Mouse (Mus musculus): ENCODE results near the gene Trp53. TPM values are rescaled to one million over a fixed set of nuclear protein-coding genes. Genes with fewer than 3 reads are reported as not detected.

Trp53 gene
- total and polyA plus RNA-seq, 3 experiments, result 24.9 to 372 (median 107) TPM

DNA sequence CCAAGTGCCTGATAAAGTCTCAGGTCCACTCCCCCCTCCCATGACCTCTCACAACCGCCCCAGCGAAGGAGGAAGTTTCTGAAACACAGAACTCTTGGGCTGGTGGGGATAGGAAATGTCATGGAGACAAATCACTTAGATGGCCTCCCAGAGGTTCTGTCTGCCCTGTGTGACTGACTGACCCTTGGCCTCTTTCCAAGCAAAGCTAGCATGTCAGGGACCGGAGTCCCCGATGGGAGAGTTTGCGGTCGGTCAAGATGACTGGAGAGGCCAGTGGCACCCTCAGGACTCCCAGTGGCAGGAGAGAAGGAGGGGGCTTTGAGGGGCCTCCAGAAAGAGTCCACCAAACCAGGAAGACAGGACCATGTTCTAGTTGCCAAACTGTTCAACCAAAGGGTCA, 21.4 kb upstream of the Trp53 start:
- Histone ChIP-seq H3K9ac (ENCODE audit: insufficient read depth, low read depth) (no peak overlapping the region), H3K36me3 (replicated peaks in 1 of 2; ENCODE audit: control insufficient read depth in 1 of 2, insufficient read depth in 1 of 2, low read length in 1 of 2) (peaks cover 34 to 88% of the 10 kb centered on the region in 2 experiments), H3K27me3 (replicated peaks) (no peaks in the 10 kb centered on the region), H3K4me1 (ENCODE audit: control insufficient read depth in 1 of 2, insufficient read depth in 2 of 2) (no peaks in the 10 kb centered on the region), H3K4me3 (replicated peaks in 1 of 3; ENCODE audit: low read depth in 2 of 3, low read length in 2 of 3, poor library complexity in 1 of 3) (no peak overlapping the region), H3K9me3 (replicated peaks; ENCODE audit: low read length) (no peaks in the 10 kb centered on the region), H3K27ac (ENCODE audit: insufficient read depth, low read depth) (no peak overlapping the region), H3K4me2 (ENCODE audit: insufficient read depth, low read depth, poor library complexity, severe bottlenecking) (no peak overlapping the region), H3K79me2 (replicated peaks; ENCODE audit: control insufficient read depth, extremely low read depth, insufficient read depth, poor library complexity, severe bottlenecking) (no peaks in the 10 kb centered on the region)
- DNase-seq (ENCODE audit: extremely low read depth), result no peak
- dilution Hi-C loops (cut with MboI; ENCODE audit: extremely low pct_ligation_motif_present, extremely low pct_unique_long_range_greater_than_20kb, low sequenced_read_pairs) (no loop called here), in situ Hi-C loops (cut with MboI; ENCODE audit: low pct_ligation_motif_present, low pct_unique_long_range_greater_than_20kb, low sequenced_read_pairs) (no loop called here)
- no peak for TF ChIP-seq SMC3 (IDR thresholded peaks at IDR 0.05; ENCODE audit: low read depth, low read length)
- TF ChIP-seq TCF12 (IDR thresholded peaks at IDR 0.05; ENCODE audit: low read depth, low read length), result no peak
- no peak for TF ChIP-seq ZMIZ1 (IDR thresholded peaks at IDR 0.05; ENCODE audit: low read depth, low read length)
- TF ChIP-seq E2F4 (IDR thresholded peaks at IDR 0.05; ENCODE audit: insufficient replicate concordance, low read depth, low read length), result no peak
- TF ChIP-seq KAT2A (IDR thresholded peaks at IDR 0.05; ENCODE audit: insufficient replicate concordance, low read length), result no peak
- TF ChIP-seq SIN3A (IDR thresholded peaks at IDR 0.05; ENCODE audit: low read length), result no peak
- TF ChIP-seq NELFE (IDR thresholded peaks at IDR 0.05; ENCODE audit: low read depth, low read length), result no peak
- TF ChIP-seq ZC3H11A (IDR thresholded peaks at IDR 0.05; ENCODE audit: low read depth, low read length), result no peak
- no peak for TF ChIP-seq MAX (IDR thresholded peaks at IDR 0.05; ENCODE audit: low read length)
- no peak for TF ChIP-seq JUND (conservative IDR thresholded peaks at IDR 0.05; ENCODE audit: low read depth, low read length)
- TF ChIP-seq MAZ (IDR thresholded peaks at IDR 0.05; ENCODE audit: low read depth, low read length), result no peak
- TF ChIP-seq NRF1 (IDR thresholded peaks at IDR 0.05; ENCODE audit: low read depth, low read length), result no peak
- TF ChIP-seq USF1 (IDR thresholded peaks at IDR 0.05; ENCODE audit: low read depth, low read length), result no peak
- no peak for TF ChIP-seq MXI1 (IDR thresholded peaks at IDR 0.05; ENCODE audit: low read depth, low read length)
- TF ChIP-seq POLR2A (IDR thresholded peaks at IDR 0.05; ENCODE audit: low read depth, low read length), result no peak
- TF ChIP-seq PAX5 (IDR thresholded peaks at IDR 0.05; ENCODE audit: low read length), result no peak
- no peak for TF ChIP-seq RCOR1 (conservative IDR thresholded peaks at IDR 0.05; ENCODE audit: low read depth, low read length)
- TF ChIP-seq ZKSCAN1 (IDR thresholded peaks at IDR 0.05; ENCODE audit: borderline replicate concordance, low read depth, low read length), result no peak
- no peak for TF ChIP-seq MAFK (IDR thresholded peaks at IDR 0.05; ENCODE audit: insufficient replicate concordance, low read length)

DNA sequence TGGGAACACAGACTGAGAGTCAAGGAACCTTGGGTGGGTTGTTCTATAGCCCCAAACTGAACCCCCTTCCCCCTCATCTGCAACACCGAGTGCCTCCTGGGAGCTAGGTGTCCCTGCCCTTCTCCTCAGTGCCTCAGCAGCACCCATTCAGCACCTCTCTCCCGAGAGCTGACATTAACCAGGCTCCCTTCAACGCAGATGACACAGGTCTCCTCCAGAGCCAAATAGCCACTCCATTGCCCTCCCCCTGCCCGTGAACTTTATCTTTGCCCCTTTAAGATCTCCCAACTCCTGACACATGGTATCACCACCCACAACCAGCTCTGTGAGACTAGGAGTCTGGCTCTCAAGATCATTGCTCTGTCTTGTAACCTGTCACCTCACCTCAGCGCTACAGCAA, 21.0 kb upstream of the Trp53 start:
- dilution Hi-C loops (cut with MboI; ENCODE audit: extremely low pct_ligation_motif_present, extremely low pct_unique_long_range_greater_than_20kb, low sequenced_read_pairs) (no loop called here), in situ Hi-C loops (cut with MboI; ENCODE audit: low pct_ligation_motif_present, low pct_unique_long_range_greater_than_20kb, low sequenced_read_pairs) (no loop called here)
- H3K9ac ChIP-seq (ENCODE audit: insufficient read depth, low read depth), result no peak overlapping the region
- no peak for DNase-seq (ENCODE audit: extremely low read depth)
- no peaks in the 10 kb centered on the region for H3K9me3 ChIP-seq (replicated peaks; ENCODE audit: low read length)
- no peak overlapping the region for H3K4me2 ChIP-seq (ENCODE audit: insufficient read depth, low read depth, poor library complexity, severe bottlenecking)
- H3K4me3 ChIP-seq (replicated peaks in 1 of 3; ENCODE audit: low read depth in 2 of 3, low read length in 2 of 3, poor library complexity in 1 of 3), result no peak overlapping the region
- H3K4me1 ChIP-seq (ENCODE audit: control insufficient read depth in 1 of 2, insufficient read depth in 2 of 2), result no peaks in the 10 kb centered on the region
- H3K27ac ChIP-seq (ENCODE audit: insufficient read depth, low read depth), result no peak overlapping the region
- TF ChIP-seq TCF12 (IDR thresholded peaks at IDR 0.05; ENCODE audit: low read depth, low read length) (no peak), JUND (conservative IDR thresholded peaks at IDR 0.05; ENCODE audit: low read depth, low read length) (no peak), ELF1 (IDR thresholded peaks at IDR 0.05; ENCODE audit: low read depth, low read length) (no peak), ZC3H11A (IDR thresholded peaks at IDR 0.05; ENCODE audit: low read depth, low read length) (no peak), ZNF384 (IDR thresholded peaks at IDR 0.05; ENCODE audit: low read depth, low read length) (no peak), CHD1 (IDR thresholded peaks at IDR 0.05; ENCODE audit: low read depth, low read length) (no peak), RCOR1 (conservative IDR thresholded peaks at IDR 0.05; ENCODE audit: low read depth, low read length) (no peak), ZKSCAN1 (IDR thresholded peaks at IDR 0.05; ENCODE audit: borderline replicate concordance, low read depth, low read length) (no peak), USF2 (conservative IDR thresholded peaks at IDR 0.05; ENCODE audit: low read depth, low read length) (no peak), UBTF (IDR thresholded peaks at IDR 0.05; ENCODE audit: low read depth, low read length) (no peak)
- H3K27me3 ChIP-seq (replicated peaks), result no peaks in the 10 kb centered on the region
- H3K79me2 ChIP-seq (replicated peaks; ENCODE audit: control insufficient read depth, extremely low read depth, insufficient read depth, poor library complexity, severe bottlenecking), result no peaks in the 10 kb centered on the region
- H3K36me3 ChIP-seq (replicated peaks in 1 of 2; ENCODE audit: control insufficient read depth in 1 of 2, insufficient read depth in 1 of 2, low read length in 1 of 2), result peaks cover 38 to 90% of the 10 kb centered on the region in 2 experiments
